Mouse (Mus musculus) embryonic facial prominence, embryonic 10.5 days (tissue): ENCODE data around the gene Calcoco1. TPM values are rescaled to one million over a fixed set of nuclear protein-coding genes. Genes with fewer than 3 reads are reported as not detected.

ENCODE experiments used
- DNase-seq: peaks from one replicate; pipeline ENCODE4 v3.0.0-alpha.2; 2017; ENCODE audit warnings: low spot score
- H3K27ac ChIP-seq: fragments of 300-500 bp; sonication (generic); replicated peaks from 2 replicates; pipeline ENCODE4 v1.5.1; 2016; ENCODE audit warnings: mild to moderate bottlenecking
- H3K27me3 ChIP-seq: fragments of 300-500 bp; sonication (generic); replicated peaks from 2 replicates; pipeline ENCODE4 v1.6.1; 2016; ENCODE audit warnings: low read depth, mild to moderate bottlenecking; ENCODE audit not compliant: poor library complexity, severe bottlenecking
- H3K36me3 ChIP-seq: fragments of 300-500 bp; sonication (generic); replicated peaks from 2 replicates; pipeline ENCODE4 v1.6.1; 2016; ENCODE audit warnings: mild to moderate bottlenecking, moderate library complexity
- H3K4me1 ChIP-seq: fragments of 300-500 bp; sonication (generic); 2 replicates; pipeline ENCODE4 v1.6.1; 2016
- H3K4me3 ChIP-seq: fragments of 300-500 bp; sonication (generic); 2 replicates; pipeline ENCODE4 v1.5.1; 2016; ENCODE audit warnings: mild to moderate bottlenecking, moderate library complexity
- H3K9me3 ChIP-seq: fragments of 300-500 bp; sonication (generic); 2 replicates; pipeline ENCODE4 v1.6.1; 2016; ENCODE audit warnings: mild to moderate bottlenecking
- WGBS: fragments of 180-500 bp; shearing (Covaris S2); methylation state at CpG from one replicate; pipeline ENCODE4 v1.1.7; 2016; 5-methylcytosine and 5-hydroxymethylcytosine counted together
- polyA plus RNA-seq: library from polyadenylated mRNA; unstranded; fragments of >200 nt; fragmentation: Nextera tagmentation; extraction: Ambion mirVana; gene quantifications from 2 replicates; pipeline ENCODE4 v1.2.1, GENCODE M21; 2016

Gene Calcoco1
- polyA plus RNA-seq, 1 experiment from 2014 or later, result 36.4 TPM

DNA sequence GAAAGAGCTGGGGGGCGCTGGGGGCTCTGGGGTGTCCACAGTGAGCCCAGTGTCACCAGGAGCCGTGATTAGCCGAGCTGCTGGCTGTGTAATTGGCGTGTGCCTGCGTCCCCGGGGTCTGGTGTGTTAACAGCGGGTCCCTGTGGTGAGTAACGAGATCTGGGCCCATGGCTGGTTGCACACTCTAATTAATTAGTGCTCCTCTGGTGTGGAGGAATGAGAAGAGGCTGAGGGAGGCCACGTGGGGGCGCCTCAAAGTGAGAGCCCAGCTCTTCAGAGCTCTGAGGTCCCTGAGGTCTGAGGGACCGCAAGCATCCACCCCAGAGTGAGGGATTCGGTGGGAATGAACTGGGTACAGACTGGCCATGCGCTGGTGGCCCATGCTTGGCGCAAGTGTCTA is 13.1 kb upstream of the Calcoco1 start:
- Histone ChIP-seq H3K27ac (no peak overlapping the region), H3K36me3 (no peaks in the 10 kb centered on the region), H3K27me3 (peaks cover 78% of the 10 kb centered on the region), H3K9me3 (no peaks in the 10 kb centered on the region), H3K4me3 (no peak overlapping the region), H3K4me1 (peaks cover 25% of the 10 kb centered on the region)
- WGBS, result 29% methylated on average over 14 of the region's 14 CpGs
- DNase-seq, result peak; percentile 32

DNA sequence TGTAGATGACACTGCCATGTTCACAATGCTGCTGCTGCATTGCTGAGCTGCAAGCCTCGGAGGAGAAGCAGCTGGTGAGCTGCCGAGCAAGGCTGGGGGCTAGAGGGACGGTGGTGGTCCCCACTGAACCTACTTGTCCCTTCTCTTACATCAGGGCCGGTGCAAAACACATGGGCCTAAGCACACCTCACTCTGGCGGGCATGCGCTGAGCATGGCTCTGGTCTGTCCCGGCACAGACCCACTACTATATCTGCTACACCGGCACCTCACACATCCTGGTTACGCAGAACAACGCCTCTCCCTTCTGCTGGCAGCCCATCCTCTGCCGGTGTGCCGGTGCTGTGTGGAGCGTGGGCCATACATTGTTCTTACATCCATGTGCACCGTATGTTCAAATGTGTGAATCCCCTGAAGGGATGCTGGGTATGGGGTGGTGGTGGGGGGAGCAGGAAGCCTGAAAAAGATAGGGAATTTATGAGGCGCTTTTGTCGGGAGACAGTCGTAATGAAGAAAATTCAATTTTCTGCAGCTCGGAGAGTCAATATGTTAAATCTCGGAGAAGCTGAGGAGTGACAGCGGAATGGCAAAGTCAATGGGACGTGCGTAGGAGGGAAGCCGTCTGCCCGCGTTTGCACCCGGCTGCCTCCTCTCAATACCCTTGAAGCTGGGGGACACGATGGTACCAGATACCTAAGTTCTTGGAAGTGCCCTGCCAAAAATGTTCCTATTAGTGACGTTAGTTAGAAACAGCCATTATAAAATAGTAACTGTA is 12.0 kb upstream of the Calcoco1 start:
- H3K27me3 ChIP-seq, result peaks cover 67% of the 10 kb centered on the region
- H3K27ac ChIP-seq, result no peak overlapping the region
- no peaks in the 10 kb centered on the region for H3K9me3 ChIP-seq
- no peak overlapping the region for H3K4me3 ChIP-seq
- peaks cover 25% of the 10 kb centered on the region for H3K4me1 ChIP-seq
- no peaks in the 10 kb centered on the region for H3K36me3 ChIP-seq
- no peak for DNase-seq
- 90% methylated on average over 28 of the region's 28 CpGs for WGBS

DNA sequence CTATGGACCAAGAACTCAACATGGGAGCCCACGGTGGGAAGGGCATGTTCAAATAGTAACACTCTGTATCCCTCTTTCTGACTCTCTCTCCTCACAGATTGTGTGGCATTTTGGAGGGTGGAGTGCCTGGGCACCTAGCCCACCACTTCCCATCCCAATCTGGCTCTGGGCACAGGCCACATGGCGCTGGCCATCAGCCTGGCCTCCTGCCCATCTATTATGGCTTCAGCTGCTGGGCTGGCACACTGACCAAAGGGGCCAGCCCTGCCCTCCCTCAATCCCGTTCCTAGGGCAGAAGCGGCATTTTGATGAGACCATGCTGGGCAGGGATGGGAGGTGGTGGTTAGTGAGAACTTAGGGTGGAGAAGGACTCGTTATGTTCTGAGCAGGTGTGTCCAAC is 11.3 kb upstream of the Calcoco1 start:
- peaks cover 25% of the 10 kb centered on the region for H3K4me1 ChIP-seq
- H3K4me3 ChIP-seq, result no peak overlapping the region
- no peak overlapping the region for H3K27ac ChIP-seq
- H3K36me3 ChIP-seq, result no peaks in the 10 kb centered on the region
- WGBS, result 84% methylated on average over 5 of the region's 5 CpGs
- H3K9me3 ChIP-seq, result no peaks in the 10 kb centered on the region
- no peak for DNase-seq
- H3K27me3 ChIP-seq, result peaks cover 60% of the 10 kb centered on the region

DNA sequence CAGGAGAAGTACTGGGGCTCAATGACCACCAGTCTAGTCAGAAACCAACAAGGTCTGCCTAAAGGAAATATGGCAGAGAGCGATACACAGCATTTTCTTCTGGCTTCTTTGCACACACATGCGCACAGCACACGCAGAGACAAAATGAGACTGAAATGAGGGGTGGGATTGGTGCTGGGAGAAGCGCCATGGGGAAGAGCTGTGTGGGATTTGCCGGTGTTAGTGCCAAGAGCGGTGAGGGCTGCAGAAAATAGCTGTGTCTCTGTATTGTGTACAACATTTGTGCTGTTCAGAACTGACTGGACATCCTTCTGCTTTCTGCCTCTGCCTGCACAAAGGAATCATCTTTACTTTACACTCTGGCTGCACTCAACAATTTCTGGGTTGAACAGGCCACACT is 10.4 kb upstream of the Calcoco1 start:
- WGBS, result 93% methylated on average over 6 of the region's 6 CpGs
- Histone ChIP-seq H3K36me3 (no peaks in the 10 kb centered on the region), H3K9me3 (no peaks in the 10 kb centered on the region), H3K27ac (no peak overlapping the region), H3K4me1 (peaks cover 25% of the 10 kb centered on the region), H3K4me3 (no peak overlapping the region), H3K27me3 (peaks cover 52% of the 10 kb centered on the region)
- no peak for DNase-seq

DNA sequence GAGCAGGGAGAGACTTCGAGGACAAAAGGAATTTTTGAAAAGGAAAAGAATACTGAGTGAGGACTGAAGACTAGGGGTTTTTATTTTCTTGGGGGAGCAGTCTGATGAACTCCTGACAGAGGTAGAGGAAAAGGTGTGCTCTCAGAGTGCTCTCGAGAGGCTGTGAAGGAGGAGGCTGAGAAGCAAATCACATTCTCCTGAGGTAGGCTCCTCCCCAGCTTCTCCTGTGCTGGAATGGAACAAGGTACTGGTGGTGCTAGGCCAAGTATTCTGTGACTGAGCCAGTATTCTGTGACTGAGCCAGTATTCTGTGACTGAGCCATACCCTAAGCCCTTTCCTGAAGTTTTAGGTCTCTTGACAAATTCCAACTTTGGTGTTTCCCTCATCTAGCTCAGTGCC is 6.0 kb upstream of the Calcoco1 start:
- 76% methylated on average over 2 of the region's 2 CpGs for WGBS
- peaks cover 4% of the 10 kb centered on the region for H3K4me1 ChIP-seq
- no peak overlapping the region for H3K27ac ChIP-seq
- H3K9me3 ChIP-seq, result no peaks in the 10 kb centered on the region
- H3K4me3 ChIP-seq, result no peak overlapping the region
- H3K27me3 ChIP-seq, result peaks cover 7% of the 10 kb centered on the region
- no peaks in the 10 kb centered on the region for H3K36me3 ChIP-seq
- DNase-seq, result no peak

DNA sequence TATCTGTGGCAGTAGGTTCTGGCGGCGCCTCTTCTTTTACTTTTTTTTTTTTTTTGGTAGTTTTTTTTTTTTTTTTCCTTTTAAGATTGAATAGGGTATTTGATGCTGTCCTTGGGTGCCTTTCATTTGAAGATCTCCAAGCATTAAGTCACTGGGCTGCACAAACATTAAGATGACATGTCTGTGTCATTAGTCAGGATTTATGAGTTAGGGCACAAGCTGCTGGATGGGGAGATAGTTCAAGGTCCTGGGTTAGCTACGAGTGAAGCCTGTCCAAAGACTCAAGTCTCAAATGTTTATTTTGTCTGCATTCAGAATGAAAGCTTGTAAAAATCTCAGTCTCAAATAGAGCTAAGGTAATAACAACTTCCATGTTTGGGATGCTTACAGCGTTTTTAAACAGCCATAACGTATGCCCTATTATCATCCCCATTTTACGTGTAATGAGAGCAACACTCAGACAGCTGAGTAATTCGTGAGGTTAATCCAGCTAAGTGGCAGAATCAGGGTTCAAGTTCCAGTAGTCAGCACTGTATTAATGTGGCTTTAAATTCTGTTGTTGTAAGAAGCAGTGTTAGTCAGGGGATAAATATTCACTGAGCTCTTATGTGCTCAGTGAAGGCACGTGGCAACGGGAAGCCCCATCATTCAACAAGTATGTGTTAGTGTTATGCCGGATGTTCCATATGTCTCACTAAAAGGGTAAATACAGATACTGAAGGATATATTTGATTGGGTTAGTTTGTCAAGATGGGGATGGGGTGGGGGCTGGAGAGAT is 1.6 kb upstream of the Calcoco1 start:
- Histone ChIP-seq H3K27me3 (no peaks in the 10 kb centered on the region), H3K9me3 (no peaks in the 10 kb centered on the region), H3K4me3 (no peak overlapping the region), H3K4me1 (peaks cover 24% of the 10 kb centered on the region), H3K36me3 (0 out of 2 replicates have a peak, but pooled peaks cover 8% of the 10 kb centered on the region), H3K27ac (no peak overlapping the region)
- WGBS, result 86% methylated on average over 10 of the region's 10 CpGs
- no peak for DNase-seq

DNA sequence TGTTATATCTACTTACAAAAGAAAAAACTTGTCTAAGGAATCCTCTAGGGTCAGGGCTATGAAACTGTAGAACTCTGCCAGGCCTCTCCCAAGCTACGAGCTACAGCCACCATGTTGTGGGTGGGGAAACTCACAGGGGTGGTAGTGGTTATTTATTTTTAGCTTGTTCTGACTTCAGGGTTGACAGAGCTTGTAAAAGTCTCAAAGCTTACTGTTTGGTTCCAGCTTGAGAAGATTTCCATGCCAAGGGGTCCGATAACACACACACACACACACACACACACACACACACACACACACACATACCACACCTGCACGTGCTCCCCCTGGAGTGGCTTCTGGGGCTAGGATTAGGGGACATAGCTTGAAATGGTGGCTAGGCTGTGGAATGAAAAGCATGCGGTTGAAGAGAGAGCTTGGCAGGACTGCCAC is 538 bp upstream of the Calcoco1 start:
- Histone ChIP-seq H3K4me3 (peak overlapping the region; percentile 77), H3K27me3 (no peaks in the 10 kb centered on the region), H3K4me1 (peaks cover 24% of the 10 kb centered on the region), H3K9me3 (no peaks in the 10 kb centered on the region), H3K36me3 (peaks cover 18% of the 10 kb centered on the region), H3K27ac (peak overlapping the region; percentile 76)
- WGBS, result 51% methylated on average over 4 of the region's 4 CpGs
- no peak for DNase-seq

DNA sequence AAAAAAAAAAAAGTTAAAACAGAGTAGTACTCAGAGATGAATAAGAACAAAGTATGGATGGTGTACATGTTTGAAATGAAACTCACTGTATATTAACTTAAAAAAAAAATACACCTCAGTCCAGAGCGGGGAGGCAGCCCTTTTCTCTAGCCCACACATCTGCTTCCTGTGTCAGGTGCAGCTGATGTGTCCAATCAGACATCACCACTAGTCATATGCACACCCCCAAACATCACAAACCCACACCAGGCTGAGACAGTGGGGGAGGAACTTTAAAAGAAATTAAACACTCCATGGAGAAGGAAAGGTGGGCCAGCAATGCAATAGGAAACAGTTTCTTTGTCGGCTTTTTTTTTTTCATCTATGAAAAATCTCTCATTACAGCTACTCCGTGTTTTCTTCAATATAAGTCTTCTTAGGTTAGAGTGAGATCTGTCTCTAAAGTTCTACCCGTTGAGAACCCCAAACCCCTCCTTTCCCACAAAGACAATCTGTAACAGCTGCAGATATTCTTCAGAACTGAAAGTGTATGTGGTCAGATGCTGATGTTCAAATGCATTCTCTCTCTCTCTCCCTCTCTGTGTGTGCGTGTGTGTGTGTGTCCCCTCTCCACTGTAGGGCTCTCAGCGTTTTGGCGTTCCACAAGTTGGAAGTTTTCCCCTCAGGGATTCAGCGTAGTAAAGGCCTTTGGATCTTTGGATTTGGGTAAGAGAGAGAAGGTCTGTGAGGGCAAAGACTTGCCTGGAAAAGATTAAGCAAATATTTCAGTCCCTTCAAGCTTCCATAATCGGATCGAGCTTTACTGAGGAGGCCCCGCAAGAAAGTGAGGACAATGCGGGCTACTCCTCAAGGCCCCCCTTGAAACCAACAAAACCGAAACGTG is 721 bp downstream of the Calcoco1 start:
- 23% methylated on average over 14 of the region's 14 CpGs for WGBS
- H3K4me1 ChIP-seq, result peaks cover 27% of the 10 kb centered on the region
- no peaks in the 10 kb centered on the region for H3K27me3 ChIP-seq
- DNase-seq, result no peak
- H3K36me3 ChIP-seq, result peaks cover 20% of the 10 kb centered on the region
- H3K9me3 ChIP-seq, result no peaks in the 10 kb centered on the region
- peak overlapping the region; percentile 77 for H3K4me3 ChIP-seq
- peak overlapping the region; percentile 76 for H3K27ac ChIP-seq

DNA sequence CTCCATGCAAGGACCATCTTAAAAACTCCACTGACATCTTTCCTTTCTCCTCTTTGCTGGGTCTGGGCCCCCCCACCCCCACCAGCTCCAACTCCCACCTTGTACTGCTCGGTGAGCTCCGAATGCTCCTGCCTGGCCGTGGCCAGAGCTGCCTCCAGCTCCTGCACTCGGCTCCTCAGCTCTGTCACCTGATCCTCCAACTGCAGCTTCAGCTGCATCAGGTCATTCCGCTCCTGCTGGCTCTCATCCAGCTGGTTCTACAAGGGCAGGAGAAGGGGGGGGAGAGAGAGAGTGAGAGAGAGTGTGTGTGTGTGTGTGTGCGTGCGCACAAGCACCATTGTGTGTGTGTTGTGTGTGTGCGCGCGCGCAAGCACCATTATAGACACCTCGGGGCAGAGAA is 5.8 kb downstream of the Calcoco1 start:
- DNase-seq, result peak; percentile 37
- Histone ChIP-seq H3K27ac (no peak overlapping the region), H3K9me3 (no peaks in the 10 kb centered on the region), H3K27me3 (no peaks in the 10 kb centered on the region), H3K4me3 (no peak overlapping the region), H3K4me1 (peaks cover 20% of the 10 kb centered on the region), H3K36me3 (peaks cover 70% of the 10 kb centered on the region)
- WGBS, result 67% methylated on average over 12 of the region's 12 CpGs

DNA sequence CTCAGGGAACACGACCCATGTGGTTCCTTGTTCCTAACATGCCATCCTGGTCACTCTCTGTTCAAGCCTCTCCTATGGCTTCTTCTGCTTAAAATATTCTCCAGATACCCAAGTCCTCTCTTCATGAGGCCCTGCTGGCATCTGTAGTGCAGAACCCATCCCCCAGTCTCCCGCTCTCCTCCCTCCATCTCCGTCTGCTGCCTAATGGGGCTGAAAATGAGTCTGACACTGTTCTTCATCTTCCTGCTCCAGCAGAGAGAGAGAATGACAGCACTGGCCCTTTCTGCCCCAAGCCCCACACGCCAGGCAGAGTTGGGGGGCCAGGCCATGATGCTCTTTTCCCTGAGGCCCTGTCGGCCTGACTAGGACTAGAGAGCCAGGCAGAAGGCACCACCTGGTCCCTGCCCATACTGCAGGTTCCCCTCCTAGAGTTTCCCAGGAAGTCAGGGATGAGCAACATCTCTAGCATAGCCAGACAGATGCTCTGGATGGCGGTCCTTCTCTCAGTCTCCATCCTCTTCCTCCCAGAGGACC is 14.2 kb downstream of the Calcoco1 start:
- Histone ChIP-seq H3K27me3 (peaks cover 20% of the 10 kb centered on the region), H3K9me3 (no peaks in the 10 kb centered on the region), H3K36me3 (peaks cover 68% of the 10 kb centered on the region), H3K27ac (no peak overlapping the region), H3K4me1 (peaks cover 14% of the 10 kb centered on the region), H3K4me3 (no peak overlapping the region)
- 72% methylated on average over 6 of the region's 6 CpGs for WGBS
- no peak for DNase-seq

DNA sequence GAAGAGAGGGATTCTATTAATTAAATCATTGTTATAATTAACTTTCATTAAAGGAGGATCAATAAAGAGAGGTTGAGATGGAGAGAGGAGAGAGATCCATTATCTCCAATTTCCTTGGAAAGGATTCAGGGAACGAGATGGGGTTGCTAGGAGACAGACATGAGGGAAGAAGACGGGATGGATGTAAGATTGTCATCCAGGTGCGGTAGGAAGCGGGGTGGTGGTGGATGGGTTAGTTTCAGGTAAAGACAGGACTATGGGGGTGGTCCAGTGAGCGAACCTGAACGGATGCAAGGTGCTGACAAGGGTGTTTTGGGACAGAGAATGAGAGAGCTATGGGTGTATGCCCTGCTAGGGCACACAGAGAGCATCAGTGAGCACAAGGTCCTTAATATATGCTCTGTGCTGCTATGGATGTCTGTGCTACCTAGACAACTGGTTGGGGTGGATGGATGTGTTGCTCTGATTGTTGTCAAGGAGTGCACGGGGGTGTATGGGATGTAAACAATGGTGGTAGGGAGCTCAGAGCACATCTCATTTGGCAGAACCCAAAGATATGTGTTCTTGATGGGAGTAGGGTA is 16.0 kb downstream of the Calcoco1 start:
- H3K27ac ChIP-seq, result no peak overlapping the region
- H3K36me3 ChIP-seq, result peaks cover 51% of the 10 kb centered on the region
- no peak for DNase-seq
- no peaks in the 10 kb centered on the region for H3K9me3 ChIP-seq
- H3K27me3 ChIP-seq, result peaks cover 28% of the 10 kb centered on the region
- peaks cover 14% of the 10 kb centered on the region for H3K4me1 ChIP-seq
- H3K4me3 ChIP-seq, result no peak overlapping the region
- WGBS, result 84% methylated on average over 7 of the region's 7 CpGs
